In the genomic region with DNA sequence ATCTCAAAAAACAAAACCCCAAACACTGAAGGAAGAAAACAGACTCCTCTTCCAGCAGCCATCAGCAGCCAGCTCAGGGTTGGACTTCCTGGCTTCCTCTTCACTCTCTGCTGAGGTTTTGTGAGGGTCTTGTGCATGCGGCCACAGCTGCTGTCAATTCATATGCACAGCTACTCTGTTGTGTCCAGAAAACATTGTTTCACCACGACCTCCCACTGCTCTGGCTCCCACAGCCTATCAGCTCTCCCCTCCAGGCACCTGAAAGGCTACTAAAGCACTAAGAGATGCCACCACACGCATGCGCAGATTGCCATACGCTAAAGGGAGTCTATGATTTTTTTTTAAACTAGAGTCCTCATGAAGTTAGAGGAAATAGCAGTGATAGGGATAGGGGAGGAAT, we compare ENCODE assay signal across 25 mouse cellular contexts. TPM values are rescaled to one million over a fixed set of nuclear protein-coding genes. Genes with fewer than 3 reads are reported as not detected.
DNase-seq lines count a peak whose midpoint lies in the region; ATAC-seq and TF ChIP-seq lines count a peak whose summit lies in the region.
"Had no signal": no experiment of that assay in that cellular context is flagged by ENCODE, and none has a peak within 500 bp of the region (broad histone marks: within the 10 kb centered on the region; RNA-seq: fewer than 3 reads in every experiment).

No protein-coding gene starts in this region.

- H3K27ac ChIP-seq in ES-Bruce4 (ENCODE audit: insufficient read depth, low read length): 0 out of 2 replicates have a peak overlapping the region, but pooled peaks have one; percentile 8
- H3K27ac ChIP-seq in kidney, embryonic 16.5 days (ENCODE audit: low read length): no peak overlapping the region
- H3K27ac ChIP-seq: forebrain, embryonic 10.5 days; forebrain, embryonic 13.5 days; heart, adult 2 months; hindbrain, embryonic 12.5 days; hindbrain, embryonic 15.5 days had no signal

- H3K36me3 ChIP-seq in ES-Bruce4 (ENCODE audit: control insufficient read depth, insufficient read depth, low read length, poor library complexity, severe bottlenecking): no peaks in the 10 kb centered on the region
- no peaks in the 10 kb centered on the region for H3K36me3 ChIP-seq in kidney, embryonic 16.5 days (ENCODE audit: insufficient read depth, low read length)
- H3K36me3 ChIP-seq: forebrain, embryonic 10.5 days; hindbrain, embryonic 12.5 days; hindbrain, embryonic 15.5 days had no signal

- WGBS in kidney, embryonic 16.5 days: 78% methylated on average over 5 of the region's 5 CpGs

- TF ChIP-seq POLR2A in ES-Bruce4 (IDR thresholded peaks at IDR 0.05; ENCODE audit: insufficient read depth, low read length): no peak

- no peak for ATAC-seq in kidney, embryonic 16.5 days (ENCODE audit: low FRiP score, low TSS enrichment)
- ATAC-seq: activated CD4-positive, CD25-positive, alpha-beta regulatory T cell, adult 4 months; forebrain, embryonic 13.5 days had no signal

- peak; percentile 64; the same call in 1 of the 2 replicates for TF ChIP-seq EP300 in ES-Bruce4 (IDR thresholded peaks at IDR 0.05; ENCODE audit: insufficient read depth, low read depth, low read length)

- peak; percentile 17 to 34 for DNase-seq in left cerebral cortex, postnatal 14 days (ENCODE audit: low spot score in 2 of 2)
- DNase-seq in left cerebral cortex, postnatal 4 days: no peak
- DNase-seq in R1 (ENCODE audit: low read depth, low spot score): peak; percentile 93
- DNase-seq in ovary, postnatal 36 days (ENCODE audit: low spot score): no peak
- DNase-seq: adrenal gland, adult 8-10 months; adrenal gland, postnatal 25 days; cerebellum, adult 18-20 months; cerebellum, adult 9-10 months; cerebellum, postnatal 14 days; gastrocnemius, postnatal 10 days; gastrocnemius, postnatal 36 days; heart, adult 2 months had no signal

- TF ChIP-seq CTCF in ES-Bruce4 (IDR thresholded peaks at IDR 0.05; ENCODE audit: low read depth, low read length): no peak

- H3K27me3 ChIP-seq in ES-Bruce4 (ENCODE audit: control insufficient read depth, insufficient read depth, low read length, poor library complexity, severe bottlenecking): no peaks in the 10 kb centered on the region
- H3K27me3 ChIP-seq in kidney, embryonic 16.5 days (ENCODE audit: insufficient read depth, low read length): no peaks in the 10 kb centered on the region
- H3K27me3 ChIP-seq: forebrain, embryonic 13.5 days; hindbrain, embryonic 12.5 days; hindbrain, embryonic 15.5 days had no signal

- intact Hi-C loops in left cerebral cortex, postnatal 14 days (cut with DNase I): no loop called here
- intact Hi-C loops in left cerebral cortex, postnatal 4 days (cut with DNase I): no loop called here

- no peak overlapping the region for H3K4me3 ChIP-seq in ES-Bruce4 (ENCODE audit: low read depth, low read length)
- no peak overlapping the region for H3K4me3 ChIP-seq in kidney, embryonic 16.5 days (ENCODE audit: low read length)
- H3K4me3 ChIP-seq: forebrain, embryonic 10.5 days; forebrain, embryonic 13.5 days; heart, adult 2 months; hindbrain, embryonic 12.5 days; hindbrain, embryonic 15.5 days had no signal

- peaks cover 8% of the 10 kb centered on the region for H3K9me3 ChIP-seq in ES-Bruce4 (replicated peaks; ENCODE audit: control insufficient read depth, insufficient read depth, low read length, poor library complexity, severe bottlenecking)
- no peaks in the 10 kb centered on the region for H3K9me3 ChIP-seq in kidney, embryonic 16.5 days (ENCODE audit: low read length)
- H3K9me3 ChIP-seq: forebrain, embryonic 10.5 days; forebrain, embryonic 13.5 days; hindbrain, embryonic 12.5 days; hindbrain, embryonic 15.5 days had no signal

- H3K4me2 ChIP-seq in kidney, embryonic 16.5 days (replicated peaks; ENCODE audit: low read depth, low read length): no peak overlapping the region
- H3K4me2 ChIP-seq: forebrain, embryonic 13.5 days; heart, embryonic 11.5 days; hindbrain, embryonic 12.5 days; hindbrain, embryonic 15.5 days had no signal

- H3K4me1 ChIP-seq in ES-Bruce4 (ENCODE audit: control insufficient read depth, insufficient read depth, low read length): no peaks in the 10 kb centered on the region
- H3K4me1 ChIP-seq in kidney, embryonic 16.5 days (ENCODE audit: insufficient read depth, low read length): no peaks in the 10 kb centered on the region
- H3K4me1 ChIP-seq: forebrain, embryonic 10.5 days; forebrain, embryonic 13.5 days; hindbrain, embryonic 12.5 days; hindbrain, embryonic 15.5 days had no signal

- H3K9ac ChIP-seq in ES-Bruce4 (ENCODE audit: low read depth, poor library complexity, severe bottlenecking): no peak overlapping the region
- no peak overlapping the region for H3K9ac ChIP-seq in kidney, embryonic 16.5 days (replicated peaks; ENCODE audit: low read length)
- H3K9ac ChIP-seq: forebrain, embryonic 13.5 days; hindbrain, embryonic 12.5 days; hindbrain, embryonic 15.5 days had no signal

RNA-seq across cellular contexts. Expression of gene Csnk2a2, which starts 15.0 kb away (rescaled TPM):
- 10 to 100 TPM; 83.1 to 91.0 TPM for total RNA-seq in left cerebral cortex, postnatal 14 days (2021)
- 10 to 100 TPM; 81.1 to 93.5 TPM for total RNA-seq in left cerebral cortex, postnatal 4 days (2021)
- polyA plus RNA-seq in ES-Bruce4 (2011; ENCODE audit: insufficient read depth, insufficient read length, low read depth, missing spikeins): 210 and 236 TPM in 2 replicates
- 8.0 and 8.7 TPM in 2 replicates for polyA plus RNA-seq in kidney, embryonic 16.5 days (2015; fragmentation: Nextera tagmentation; extraction: Ambion mirVana)

RNA-seq across cellular contexts. Expression of gene Ccdc113, which starts 29.1 kb away (rescaled TPM):
- total RNA-seq in left cerebral cortex, postnatal 14 days (2021): 1 to 10 TPM in 1 of 2 experiments, under 1 TPM in 1; 0.81 to 1.3 TPM
- 1 to 10 TPM in 1 of 2 experiments, under 1 TPM in 1; 0.60 to 1.0 TPM for total RNA-seq in left cerebral cortex, postnatal 4 days (2021)
- polyA plus RNA-seq in ES-Bruce4 (2011; ENCODE audit: insufficient read depth, insufficient read length, low read depth, missing spikeins): 0.52 and 1.9 TPM in 2 replicates
- 1.2 TPM in 2 replicates for polyA plus RNA-seq in kidney, embryonic 16.5 days (2015; fragmentation: Nextera tagmentation; extraction: Ambion mirVana)
- total RNA-seq: gastrocnemius, adult 18-20 months; gastrocnemius, postnatal 36 days; granulocyte monocyte progenitor cell, adult 5-6 weeks; heart, adult 2 months; heart, postnatal 25 days; hematopoietic stem cell, adult 5-6 weeks had no signal
- polyA plus RNA-seq: activated CD4-positive, CD25-positive, alpha-beta regulatory T cell, adult 4 months; embryonic facial prominence, embryonic 11.5 days had no signal

Comparison
In these comparisons a context has a peak if more than half of its experiments do, and no peak if none do; other contexts are left out.
1. DNase-seq: peak in left cerebral cortex, postnatal 14 days (2 of 2) and R1 (single experiment); none in left cerebral cortex, postnatal 4 days (single experiment) and ovary, postnatal 36 days (single experiment).